ENCODE assay signal across 11 mouse cellular contexts in the genomic region with DNA sequence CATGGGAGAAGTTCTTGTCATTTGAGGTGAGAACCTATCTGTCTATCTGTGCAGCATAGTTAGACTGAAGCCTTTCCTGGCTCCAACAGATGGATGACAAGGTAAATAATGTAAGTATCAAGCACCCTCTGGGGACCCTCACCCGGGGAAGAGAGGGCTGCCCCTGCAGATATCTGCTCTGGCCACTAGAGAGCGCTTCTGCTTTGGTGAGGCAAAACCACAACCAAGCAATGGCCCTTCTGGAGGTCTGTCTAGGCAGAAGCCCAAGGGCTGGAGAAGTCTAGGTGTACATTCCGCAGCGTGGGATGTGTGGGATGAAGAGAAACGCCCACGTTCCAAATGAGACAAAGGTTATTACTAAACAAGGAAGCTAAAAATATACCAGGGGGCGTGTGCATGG. TPM values are rescaled to one million over a fixed set of nuclear protein-coding genes. Genes with fewer than 3 reads are reported as not detected.
A peak's percentile ranks its signal among the peaks of the same experiment; 100 is the strongest.
DNase-seq lines count a peak whose midpoint lies in the region; TF ChIP-seq lines count a peak whose summit lies in the region.
"Had no signal": no experiment of that assay in that cellular context is flagged by ENCODE, and none has a peak within 500 bp of the region (broad histone marks: within the 10 kb centered on the region; RNA-seq: fewer than 3 reads in every experiment).

No protein-coding gene starts in this region.

- H3K27me3 ChIP-seq in cerebellum, adult 2 months (ENCODE audit: control insufficient read depth, insufficient read depth, low read length): no peaks in the 10 kb centered on the region; the same call in 1 of the 2 replicates
- H3K27me3 ChIP-seq: neural tube, embryonic 15.5 days had no signal

- TF ChIP-seq CTCF in cerebellum, adult 2 months (IDR thresholded peaks at IDR 0.05; ENCODE audit: borderline replicate concordance, insufficient read depth, low read depth, low read length): peak; percentile 6; the same call in 1 of the 2 replicates
- TF ChIP-seq CTCF in left cerebral cortex, adult 2 months (IDR thresholded peaks at IDR 0.05): peak; percentile 79
- peak; percentile 53 for TF ChIP-seq CTCF in olfactory bulb, adult 2 months (IDR thresholded peaks at IDR 0.05; ENCODE audit: insufficient read depth, low read depth, low read length)

- H3K4me3 ChIP-seq in cerebellum, adult 2 months (replicated peaks; ENCODE audit: insufficient read depth, low read depth, low read length): no peak overlapping the region
- no peak overlapping the region for H3K4me3 ChIP-seq in left cerebral cortex, adult 2 months
- no peak overlapping the region for H3K4me3 ChIP-seq in olfactory bulb, adult 2 months (ENCODE audit: insufficient read depth, low read depth, low read length)
- H3K4me3 ChIP-seq: neural tube, embryonic 15.5 days had no signal

- DNase-seq in cerebellum, adult 2 months: no peak
- no peak for DNase-seq in cerebellum, postnatal 4 days (ENCODE audit: low spot score in 2 of 2)
- DNase-seq in left cerebral cortex, adult 2 months (ENCODE audit: extremely low spot score in 1 of 2, low spot score in 2 of 2): peak in 1 of 2 experiments; percentile 18
- no peak for DNase-seq in left cerebral cortex, adult 9 months (ENCODE audit: low spot score in 2 of 2)
- DNase-seq in R1 (ENCODE audit: low read depth, low spot score): peak; percentile 64
- DNase-seq in urinary bladder, adult 18-20 months (ENCODE audit: low spot score in 2 of 2): no peak
- no peak for DNase-seq in left cerebral cortex, adult 8-10 months (ENCODE audit: low spot score in 2 of 2)
- DNase-seq: adrenal gland, adult 8-10 months; left cerebral cortex, postnatal 4 days had no signal

- no peak overlapping the region for H3K27ac ChIP-seq in cerebellum, adult 2 months (ENCODE audit: insufficient read depth, low read length)
- no peak overlapping the region for H3K27ac ChIP-seq in left cerebral cortex, adult 2 months
- H3K27ac ChIP-seq in olfactory bulb, adult 2 months (ENCODE audit: insufficient read depth, low read depth, low read length): no peak overlapping the region
- H3K27ac ChIP-seq: neural tube, embryonic 15.5 days had no signal

- no peaks in the 10 kb centered on the region for H3K4me1 ChIP-seq in cerebellum, adult 2 months (ENCODE audit: control insufficient read depth, insufficient read depth, low read length)
- 0 out of 2 replicates have a peak, but pooled peaks cover 4% of the 10 kb centered on the region for H3K4me1 ChIP-seq in olfactory bulb, adult 2 months (ENCODE audit: control insufficient read depth, insufficient read depth, low read length)
- H3K4me1 ChIP-seq: neural tube, embryonic 15.5 days had no signal

- intact Hi-C loops in left cerebral cortex, adult 2 months (cut with DNase I): no loop called here

- WGBS in cerebellum, adult 2 months: 58% methylated on average over 7 of the region's 7 CpGs
- WGBS in olfactory bulb, adult 2 months: 39% methylated on average over 7 of the region's 7 CpGs

- TF ChIP-seq POLR2A in cerebellum, adult 2 months (IDR thresholded peaks at IDR 0.05; ENCODE audit: borderline replicate concordance, insufficient read depth, low read length): no peak
- no peak for TF ChIP-seq POLR2A in olfactory bulb, adult 2 months (IDR thresholded peaks at IDR 0.05; ENCODE audit: insufficient read depth, low read depth, low read length)

RNA-seq across cellular contexts. Expression of a gene that starts 9.8 kb away (rescaled TPM):
- polyA plus RNA-seq in cerebellum, adult 2 months (2012; rRNA removed): 46.7 and 47.3 TPM in 2 replicates
- 100 to 1,000 TPM; 204 to 209 TPM for total RNA-seq in left cerebral cortex, adult 2 months (2021)
- polyA plus RNA-seq in olfactory bulb, adult 2 months (2012; ENCODE audit: insufficient read depth, insufficient read length, low replicate concordance, missing spikeins): not detected in 2 replicates
- 100 to 1,000 TPM; 181 to 207 (median 194) TPM for total RNA-seq in left cerebral cortex, adult 8-10 months (2022)

Comparison
In these comparisons a context has a peak if more than half of its experiments do, and no peak if none do; other contexts are left out.
1. CTCF ChIP-seq: peak in every context shown above with its lines; median percentile 79 in left cerebral cortex, adult 2 months; 53 in olfactory bulb, adult 2 months; 6 in cerebellum, adult 2 months.